Mouse (Mus musculus) liver, embryonic 13.5 days (tissue): ENCODE measurements around the gene Myo1b. TPM values are rescaled to one million over a fixed set of nuclear protein-coding genes. Genes with fewer than 3 reads are reported as not detected.

Experiments
- ATAC-seq: fragments of 200-750 bp; cut with Nextera tagmentation; 2 replicates; pipeline ENCODE4 v1.8.0; 2017; ENCODE audit warnings: low read depth, mild to moderate bottlenecking, moderate number of reproducible peaks, moderate library complexity
- DNase-seq: peaks from one replicate; pipeline ENCODE4 v3.0.0; 2022
- H3K27ac ChIP-seq: fragments of 300-500 bp; sonication (generic); 2 replicates; pipeline ENCODE4 v1.5.1; 2015; ENCODE audit warnings: moderate library complexity, mild to moderate bottlenecking, inconsistent platforms
- H3K27me3 ChIP-seq: fragments of 300-500 bp; sonication (generic); 2 replicates; pipeline ENCODE4 v1.6.1; 2015; ENCODE audit warnings: mild to moderate bottlenecking, inconsistent platforms
- H3K36me3 ChIP-seq: fragments of 300-500 bp; sonication (generic); 2 replicates; pipeline ENCODE4 v1.6.1; 2015; ENCODE audit warnings: mild to moderate bottlenecking, inconsistent platforms
- H3K4me1 ChIP-seq: fragments of 300-500 bp; sonication (generic); replicated peaks from 2 replicates; pipeline ENCODE4 v1.6.1; 2015; ENCODE audit warnings: inconsistent platforms
- H3K4me2 ChIP-seq: fragments of 300-500 bp; sonication (generic); 2 replicates; pipeline ENCODE4 v1.6.1; 2015; ENCODE audit warnings: inconsistent platforms, mild to moderate bottlenecking, moderate library complexity
- H3K4me3 ChIP-seq: fragments of 300-500 bp; sonication (generic); replicated peaks from 2 replicates; pipeline ENCODE4 v1.5.1; 2015; ENCODE audit warnings: mild to moderate bottlenecking, inconsistent platforms
- H3K9ac ChIP-seq: fragments of 300-500 bp; sonication (generic); 2 replicates; pipeline ENCODE4 v1.6.1; 2015; ENCODE audit warnings: mild to moderate bottlenecking, inconsistent platforms
- H3K9me3 ChIP-seq: fragments of 300-500 bp; sonication (generic); replicated peaks from 2 replicates; pipeline ENCODE4 v1.6.1; 2016; ENCODE audit warnings: inconsistent platforms
- WGBS: fragments of 180-500 bp; shearing (Covaris S2); methylation state at CpG from one replicate; pipeline ENCODE4 v1.1.7; 2015; ENCODE audit not compliant: insufficient replicate concordance; 5-methylcytosine and 5-hydroxymethylcytosine counted together
- polyA plus RNA-seq: library from polyadenylated mRNA; unstranded; fragments of >200 nt; fragmentation: Nextera tagmentation; extraction: Ambion mirVana; gene quantifications from 2 replicates; pipeline ENCODE4 v1.2.1, GENCODE M21; 2015

Myo1b gene
- polyA plus RNA-seq, 1 experiment from 2014 or later = 6.3 TPM

- DNase-seq = no peak
- Histone ChIP-seq H3K27ac (no peak overlapping the region), H3K27me3 (no peaks in the 10 kb centered on the region), H3K4me1 (peaks cover 33% of the 10 kb centered on the region), H3K4me2 (no peak overlapping the region), H3K4me3 (no peak overlapping the region), H3K9me3 (no peaks in the 10 kb centered on the region), H3K9ac (no peak overlapping the region), H3K36me3 (no peaks in the 10 kb centered on the region)
- WGBS = 45% methylated on average over 3 of the region's 3 CpGs
- no peak for ATAC-seq
Observed at GRCm38 (mm10) chr1:51894721-51895120, 21.1 kb downstream of the Myo1b start.

DNA sequence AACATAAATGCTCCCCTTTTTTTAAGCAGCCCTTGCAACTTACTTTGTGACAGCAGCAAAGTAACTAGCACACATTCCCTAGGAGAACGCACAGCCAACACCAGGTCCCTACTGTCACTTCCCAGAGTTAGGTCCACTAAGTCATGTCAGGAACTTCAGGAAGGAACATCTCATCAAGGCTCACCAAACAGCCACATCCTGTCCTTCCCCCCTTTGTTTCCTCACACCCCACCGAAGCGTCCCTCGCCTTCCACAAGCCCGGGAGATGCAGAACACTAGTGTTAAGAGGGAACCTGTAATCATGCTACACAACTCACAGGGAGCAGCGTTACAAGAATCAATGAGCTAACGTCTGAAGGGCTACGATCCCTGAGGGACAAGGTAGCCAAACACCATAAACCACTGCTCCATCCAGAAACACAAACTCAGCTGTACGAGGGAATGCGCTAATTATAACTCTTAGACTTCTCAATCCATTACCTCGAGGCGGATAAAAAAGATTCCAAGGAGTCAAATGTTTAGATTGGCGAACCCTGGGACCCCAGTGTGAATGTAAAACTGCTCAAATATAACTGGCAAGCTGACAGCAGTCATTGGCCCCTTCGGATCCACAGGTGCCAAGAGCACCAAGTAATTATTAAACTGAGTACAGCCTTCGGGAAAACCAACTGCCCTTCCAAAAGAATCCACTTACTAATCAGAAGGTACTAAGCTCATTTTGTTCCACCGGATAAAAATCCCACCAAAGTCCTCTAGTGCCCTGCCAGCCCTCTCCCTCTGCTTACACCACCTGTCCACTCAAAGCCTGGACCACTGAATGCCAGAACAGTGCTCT, 22.1 kb downstream of the Myo1b start:
- DNase-seq = no peak
- no peak overlapping the region for H3K27ac ChIP-seq

DNA sequence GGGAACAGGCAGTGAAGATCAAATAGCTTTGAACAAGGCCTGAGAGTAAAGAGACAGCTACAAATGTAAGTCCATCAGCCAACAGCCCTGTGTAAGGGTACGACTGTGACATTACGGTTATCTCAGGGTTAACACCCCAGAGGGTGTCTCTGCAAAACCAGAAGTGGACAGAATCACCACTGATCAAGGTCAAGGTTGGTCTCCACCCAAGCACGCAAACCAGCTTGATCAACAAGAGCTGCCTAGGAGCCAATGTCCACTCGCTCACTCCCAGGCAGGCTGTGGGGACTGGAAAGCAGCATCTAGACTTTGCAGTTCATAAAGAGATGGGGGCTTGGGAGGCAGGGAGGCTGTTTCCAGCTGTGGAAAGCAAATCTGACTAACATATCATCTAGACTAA, 23.9 kb downstream of the Myo1b start:
- DNase-seq = no peak
- WGBS = 57% methylated on average over 4 of the region's 4 CpGs
- no peaks in the 10 kb centered on the region for H3K27me3 ChIP-seq
- H3K4me3 ChIP-seq = no peak overlapping the region
- no peak overlapping the region for H3K4me2 ChIP-seq
- peaks cover 38% of the 10 kb centered on the region for H3K4me1 ChIP-seq
- no peak overlapping the region for H3K27ac ChIP-seq
- no peaks in the 10 kb centered on the region for H3K9me3 ChIP-seq
- ATAC-seq = no peak
- no peaks in the 10 kb centered on the region for H3K36me3 ChIP-seq
- H3K9ac ChIP-seq = no peak overlapping the region

More for the DNA sequence above, 22.1 kb downstream of the Myo1b start:
- Histone ChIP-seq H3K4me3 (no peak overlapping the region), H3K36me3 (no peaks in the 10 kb centered on the region), H3K4me1 (peaks cover 33% of the 10 kb centered on the region), H3K9ac (no peak overlapping the region), H3K9me3 (no peaks in the 10 kb centered on the region), H3K27me3 (no peaks in the 10 kb centered on the region), H3K4me2 (no peak overlapping the region)
- WGBS = 45% methylated on average over 16 of the region's 16 CpGs
- ATAC-seq = no peak

DNA sequence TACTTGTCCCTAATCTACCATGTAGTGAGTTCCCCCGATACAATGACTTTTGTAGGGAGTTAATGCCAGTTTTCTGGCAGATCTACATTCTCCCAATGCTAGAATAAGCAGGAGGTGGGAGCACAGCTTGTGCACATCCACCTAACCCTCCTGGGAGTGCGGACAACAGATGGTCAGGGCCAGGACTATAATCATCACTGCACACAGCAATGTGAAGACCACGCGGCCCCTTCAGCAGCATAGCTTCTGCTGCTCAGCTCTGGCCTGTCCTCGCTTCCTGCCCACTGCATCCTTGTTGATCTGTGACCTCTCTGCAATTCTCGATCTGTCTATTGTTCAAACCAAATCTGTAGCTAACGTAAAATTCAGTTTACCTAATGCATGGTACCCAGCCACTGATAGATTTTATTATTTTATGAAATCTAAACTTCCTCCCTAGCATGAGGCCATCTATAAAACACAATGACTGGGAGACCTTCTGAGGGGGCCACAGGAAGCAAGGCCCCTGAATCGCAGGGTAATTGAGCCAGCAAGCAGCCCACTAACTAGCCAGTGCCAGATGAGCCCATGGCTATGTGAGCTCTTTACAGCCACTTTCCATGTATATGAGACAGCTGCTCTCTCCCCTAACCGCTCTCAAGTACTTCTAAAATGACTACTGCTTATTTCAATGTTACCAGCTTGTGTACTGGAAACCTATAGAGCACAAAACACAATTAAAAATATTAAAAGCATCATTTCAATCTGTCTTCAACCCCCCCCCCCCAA, 27.6 kb downstream of the Myo1b start:
- WGBS = 58% methylated on average over 9 of the region's 9 CpGs

GRCm38 (mm10) chr1:51885356-51885983, 30.4 kb downstream of the Myo1b start:
- no peaks in the 10 kb centered on the region for H3K9me3 ChIP-seq
- peaks cover 5% of the 10 kb centered on the region; the same call in 1 of the 2 replicates for H3K4me1 ChIP-seq
- DNase-seq (no peak), ATAC-seq (no peak)
- H3K9ac ChIP-seq = no peak overlapping the region
- no peaks in the 10 kb centered on the region for H3K27me3 ChIP-seq
- H3K36me3 ChIP-seq = no peaks in the 10 kb centered on the region
- no peak overlapping the region for H3K4me3 ChIP-seq
- H3K4me2 ChIP-seq = no peak overlapping the region
- H3K27ac ChIP-seq = no peak overlapping the region
- WGBS = 80% methylated on average over 8 of the region's 8 CpGs

More for the DNA sequence above, 27.6 kb downstream of the Myo1b start:
- Histone ChIP-seq H3K36me3 (no peaks in the 10 kb centered on the region), H3K9ac (no peak overlapping the region), H3K27me3 (no peaks in the 10 kb centered on the region), H3K4me3 (no peak overlapping the region), H3K4me2 (no peak overlapping the region), H3K9me3 (no peaks in the 10 kb centered on the region), H3K4me1 (peaks cover 26% of the 10 kb centered on the region), H3K27ac (no peak overlapping the region)
- ATAC-seq = no peak
- no peak for DNase-seq

- DNase-seq = no peak
- Histone ChIP-seq H3K9ac (no peak overlapping the region), H3K27ac (no peak overlapping the region), H3K4me2 (no peak overlapping the region), H3K36me3 (no peaks in the 10 kb centered on the region), H3K9me3 (no peaks in the 10 kb centered on the region), H3K4me1 (peaks cover 17% of the 10 kb centered on the region), H3K27me3 (no peaks in the 10 kb centered on the region), H3K4me3 (no peak overlapping the region)
- no peak for ATAC-seq
- 78% methylated on average over 2 of the region's 2 CpGs for WGBS
Observed at GRCm38 (mm10) chr1:51883211-51883610, 32.7 kb downstream of the Myo1b start.

GRCm38 (mm10) chr1:51882752-51883151, 33.1 kb downstream of the Myo1b start:
- H3K27ac ChIP-seq = no peak overlapping the region
- no peaks in the 10 kb centered on the region for H3K9me3 ChIP-seq
- ATAC-seq (no peak), DNase-seq (no peak)
- H3K36me3 ChIP-seq = no peaks in the 10 kb centered on the region
- WGBS = 74% methylated on average over 10 of the region's 10 CpGs
- H3K27me3 ChIP-seq = no peaks in the 10 kb centered on the region
- no peak overlapping the region for H3K4me3 ChIP-seq
- H3K4me1 ChIP-seq = peaks cover 13% of the 10 kb centered on the region
- no peak overlapping the region for H3K4me2 ChIP-seq
- no peak overlapping the region for H3K9ac ChIP-seq

DNA sequence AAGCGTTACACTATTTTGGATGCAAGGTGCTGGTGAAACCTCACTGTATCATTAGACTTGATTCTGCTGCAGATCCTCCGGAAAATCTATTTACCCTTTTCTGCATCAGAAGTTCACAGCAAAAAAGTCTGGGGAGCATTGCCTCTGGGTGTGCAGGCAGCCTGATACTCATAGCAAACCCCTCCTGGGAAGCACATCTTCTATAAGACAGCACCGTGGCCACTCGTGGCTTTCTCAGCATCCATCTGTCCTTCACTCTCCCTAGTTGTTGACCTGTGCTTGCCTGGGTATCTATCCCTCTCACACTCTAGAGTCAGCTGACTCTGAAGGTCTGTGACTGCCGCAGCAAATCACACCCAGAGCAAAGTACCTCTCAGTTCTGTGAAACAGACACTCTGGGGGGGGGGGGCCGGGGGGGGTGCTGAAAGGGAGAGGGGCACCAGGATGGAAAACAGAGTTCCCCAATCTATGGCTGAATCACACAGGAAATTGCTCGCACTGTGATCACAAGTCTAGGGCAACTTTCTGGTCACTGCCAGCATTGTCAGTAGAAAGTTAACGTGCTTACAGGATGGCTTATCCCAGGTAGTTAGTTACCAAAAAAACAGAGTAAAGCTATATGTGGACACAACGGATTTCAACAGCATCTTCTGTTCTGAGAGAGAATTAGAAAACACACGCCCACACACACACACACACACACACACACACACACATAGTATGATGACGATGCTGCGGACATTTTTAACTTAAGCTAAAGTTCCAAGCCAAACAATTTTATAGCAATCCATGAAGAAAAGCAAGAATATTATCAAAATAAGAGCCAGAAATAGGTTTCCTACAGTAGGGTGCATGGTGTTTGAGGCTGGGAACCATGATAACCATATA, 35.7 kb downstream of the Myo1b start:
- H3K27ac ChIP-seq = no peak overlapping the region
- DNase-seq (no peak), ATAC-seq (no peak)
- H3K9ac ChIP-seq = no peak overlapping the region
- H3K4me1 ChIP-seq = peaks cover 12% of the 10 kb centered on the region
- no peaks in the 10 kb centered on the region for H3K27me3 ChIP-seq
- no peak overlapping the region for H3K4me3 ChIP-seq
- 48% methylated on average over 12 of the region's 12 CpGs for WGBS
- H3K9me3 ChIP-seq = no peaks in the 10 kb centered on the region
- H3K4me2 ChIP-seq = no peak overlapping the region
- no peaks in the 10 kb centered on the region for H3K36me3 ChIP-seq

GRCm38 (mm10) chr1:51879333-51879770, 36.5 kb downstream of the Myo1b start:
- Histone ChIP-seq H3K9ac (no peak overlapping the region), H3K27me3 (no peaks in the 10 kb centered on the region), H3K27ac (no peak overlapping the region), H3K9me3 (no peaks in the 10 kb centered on the region), H3K4me1 (peaks cover 12% of the 10 kb centered on the region), H3K36me3 (no peaks in the 10 kb centered on the region), H3K4me2 (no peak overlapping the region), H3K4me3 (no peak overlapping the region)
- DNase-seq (no peak), ATAC-seq (peak; percentile 47; the same call in 1 of the 2 replicates)
- 14% methylated on average over 9 of the region's 9 CpGs for WGBS

- no peak overlapping the region for H3K27ac ChIP-seq
- H3K4me1 ChIP-seq = peaks cover 12% of the 10 kb centered on the region
- ATAC-seq = no peak
- DNase-seq = no peak
- no peaks in the 10 kb centered on the region for H3K27me3 ChIP-seq
- H3K36me3 ChIP-seq = no peaks in the 10 kb centered on the region
- no peak overlapping the region for H3K4me3 ChIP-seq
- no peaks in the 10 kb centered on the region for H3K9me3 ChIP-seq
- 64% methylated on average over 15 of the region's 15 CpGs for WGBS
- H3K4me2 ChIP-seq = no peak overlapping the region
- no peak overlapping the region for H3K9ac ChIP-seq
Observed at GRCm38 (mm10) chr1:51875462-51876225, 40.2 kb downstream of the Myo1b start.
